Mouse (Mus musculus): ENCODE data around the gene 1810009A15Rik.

DNA sequence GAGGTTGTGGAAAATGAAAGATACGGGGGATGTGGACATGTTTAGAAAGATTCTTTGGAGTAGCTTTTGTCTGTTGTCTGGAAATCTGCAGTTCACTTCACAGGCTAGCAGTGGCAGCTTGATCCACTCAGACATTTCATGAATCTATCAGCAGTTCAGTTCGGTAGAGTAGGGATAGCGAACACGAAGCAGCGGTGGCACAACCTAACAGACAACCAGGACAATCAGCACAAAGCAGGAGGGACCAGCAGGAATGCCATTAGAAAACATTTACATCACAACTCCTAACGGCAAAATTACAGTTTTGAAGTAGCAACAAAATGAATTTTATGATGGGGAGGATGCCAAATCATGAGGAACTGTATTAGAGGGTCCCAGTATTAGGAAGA lies 31.0 kb downstream of the 1810009A15Rik start:
- TF ChIP-seq ZNF384 (IDR thresholded peaks at IDR 0.05; ENCODE audit: low read depth, low read length) (no peak), MAFK (IDR thresholded peaks at IDR 0.05; ENCODE audit: insufficient read depth, low read depth, low read length) (no peak)

Data from ES-E14 (cell line).